Mouse (Mus musculus) v-Abl transformed pro-B cells (cell line): ENCODE measurements around the gene Fam171a2.

Experiments
- in situ Hi-C, 2 experiments: fragments of 400-800 bp; cut with MboI; formaldehyde crosslinking; loops; one replicate each; pipeline ENCODE4 v1.15.1; 2025; ENCODE audit not compliant: unreplicated experiment in 2 of 2

Fam171a2 gene

DNA sequence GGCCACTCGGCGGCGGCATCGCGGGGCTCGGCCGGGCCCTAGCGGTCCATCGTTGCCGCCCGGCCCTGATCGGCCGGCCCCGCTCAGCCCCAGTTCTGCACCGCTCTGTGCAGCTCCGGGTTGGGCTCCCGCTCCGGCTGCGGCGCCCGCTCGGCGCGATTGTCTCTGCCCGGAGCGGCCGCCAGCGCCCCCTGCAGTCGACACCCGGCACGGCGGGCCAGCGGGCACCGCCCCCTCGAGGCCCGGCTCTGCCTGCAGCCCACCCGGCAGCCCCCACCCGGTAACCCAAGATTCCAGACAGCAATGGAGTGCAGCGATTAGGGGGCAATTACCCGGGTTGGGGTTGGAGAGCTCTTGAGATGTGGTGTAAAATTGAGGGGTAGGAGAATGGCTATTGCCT is at the start of gene Fam171a2:
Gene Fam171a2 (minus strand): TSS at position 186 of the 400 bp plus-strand sequence.
- in situ Hi-C loops = no loop called here

DNA sequence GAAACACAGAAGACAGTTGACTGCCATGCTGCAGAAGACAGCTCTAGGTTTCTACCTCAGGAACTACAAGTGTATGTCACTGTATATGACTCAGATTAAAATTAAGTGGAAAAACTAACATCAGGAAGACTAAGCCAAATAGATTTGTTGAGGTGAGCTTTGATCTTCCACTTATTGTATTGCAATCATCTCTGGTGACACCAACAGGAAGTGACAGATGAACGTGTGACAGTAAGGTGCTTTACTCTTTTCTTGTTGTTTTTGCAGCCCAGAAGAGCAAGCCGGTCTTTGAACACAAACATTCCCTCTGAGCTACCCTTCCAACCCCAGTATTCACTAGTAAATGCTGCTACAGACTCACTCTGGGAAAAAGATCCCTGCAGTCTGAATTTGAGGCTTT is 49.2 kb upstream of the Fam171a2 start:
- in situ Hi-C loops = no loop called here

DNA sequence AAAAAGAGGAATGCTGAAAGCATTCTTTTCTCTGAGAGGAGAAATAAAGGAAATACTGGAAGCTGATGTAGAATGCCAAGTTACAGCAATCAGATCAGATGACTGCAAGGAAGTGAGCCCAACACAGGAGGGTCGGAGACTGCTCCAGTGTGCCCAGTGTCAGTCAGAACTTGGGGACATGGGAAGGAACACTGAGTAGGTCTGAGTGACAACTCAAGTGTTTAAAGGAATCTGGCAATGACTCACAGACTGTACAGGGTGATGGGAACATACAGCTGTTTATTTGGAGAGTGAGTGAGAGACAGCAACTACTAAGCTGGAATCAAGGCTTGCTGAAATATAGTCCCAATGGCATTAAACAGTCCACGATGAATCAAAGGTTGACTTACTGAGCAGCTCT is 48.7 kb upstream of the Fam171a2 start:
- in situ Hi-C loops = no loop called here

DNA sequence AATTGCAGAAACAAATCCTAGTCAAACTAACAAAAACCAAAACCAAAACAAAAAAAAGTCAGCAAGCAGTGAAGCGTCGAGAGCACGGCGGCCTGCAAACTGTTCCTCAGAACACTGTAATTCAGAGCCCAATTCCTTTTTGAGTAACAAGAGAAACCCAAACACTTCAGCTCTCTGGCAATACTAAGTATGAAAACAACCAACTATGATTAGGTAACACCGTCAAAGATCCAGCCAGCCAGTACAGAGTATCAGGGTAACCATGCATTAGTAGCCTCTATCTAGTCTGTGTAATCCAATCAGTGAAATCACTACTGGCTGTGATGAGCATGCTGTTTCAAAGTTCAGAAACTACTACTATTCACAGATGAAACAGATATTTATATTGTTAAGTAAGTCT is 48.3 kb upstream of the Fam171a2 start:
- in situ Hi-C loops = no loop called here

DNA sequence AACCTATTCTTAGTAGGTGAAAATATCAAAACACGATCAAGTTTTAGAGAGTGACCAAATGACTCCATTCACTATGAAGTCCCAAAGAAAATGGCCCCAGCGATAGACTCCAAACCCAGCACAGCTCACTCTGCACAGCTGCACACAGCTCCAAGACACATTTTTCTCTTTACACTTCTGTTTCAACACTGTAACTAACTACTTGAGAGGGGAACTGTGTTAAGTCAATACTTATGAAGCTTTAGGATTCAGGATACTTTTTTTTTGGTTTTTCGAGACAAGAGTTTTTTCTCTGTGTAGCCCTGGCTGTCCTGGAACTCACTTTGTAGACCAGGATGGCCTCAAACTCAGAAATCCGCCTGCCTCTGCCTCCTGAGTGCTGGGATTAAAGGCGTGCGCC is 47.6 kb upstream of the Fam171a2 start:
- in situ Hi-C loops = no loop called here

DNA sequence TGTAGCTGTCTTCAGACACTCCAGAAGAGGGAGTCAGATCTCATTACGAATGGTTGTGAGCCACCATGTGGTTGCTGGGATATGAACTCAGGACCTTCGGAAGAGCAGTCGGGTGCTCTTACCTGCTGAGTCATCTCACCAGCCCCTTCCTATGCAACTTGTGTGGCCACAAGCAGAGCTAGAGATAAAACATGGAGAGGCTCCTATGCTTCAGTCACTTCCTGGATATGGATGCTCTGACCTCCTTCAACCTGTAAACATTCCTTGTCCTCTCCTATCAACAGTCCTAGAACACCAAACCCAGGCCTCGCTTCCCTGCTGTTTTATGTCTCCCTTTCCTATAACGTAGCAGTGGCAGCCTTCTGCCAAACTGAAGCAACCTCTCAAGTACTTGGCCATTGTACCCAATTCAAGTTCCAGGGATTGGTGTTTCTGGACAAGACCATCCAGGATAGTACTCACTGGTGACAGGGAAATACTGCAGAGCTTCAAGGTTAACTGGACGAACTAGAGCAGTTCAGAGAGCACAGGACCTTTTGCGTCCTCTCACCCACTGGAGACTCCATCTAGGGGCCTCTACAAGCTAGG is 46.7 kb upstream of the Fam171a2 start:
- in situ Hi-C loops = no loop called here

DNA sequence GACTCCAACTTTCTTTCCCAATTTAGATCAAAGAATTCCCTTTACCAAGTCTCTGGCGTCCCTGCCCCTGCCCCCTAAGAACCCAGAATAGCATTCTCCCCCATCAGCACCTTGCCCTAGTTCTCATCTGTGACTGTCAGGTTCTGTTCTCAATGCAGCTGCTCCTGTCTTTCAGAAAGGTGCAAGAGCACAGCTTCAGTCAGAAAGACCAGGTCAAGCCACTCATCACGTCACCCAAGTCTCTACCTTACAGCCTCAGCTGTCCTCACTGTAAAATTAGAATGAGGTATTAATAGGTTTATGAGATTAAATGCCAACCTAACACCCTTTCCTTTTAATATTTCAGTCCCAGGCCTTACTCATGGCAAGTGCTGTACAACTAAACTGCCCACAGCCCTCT is 45.8 kb upstream of the Fam171a2 start:
- in situ Hi-C loops = no loop called here

DNA sequence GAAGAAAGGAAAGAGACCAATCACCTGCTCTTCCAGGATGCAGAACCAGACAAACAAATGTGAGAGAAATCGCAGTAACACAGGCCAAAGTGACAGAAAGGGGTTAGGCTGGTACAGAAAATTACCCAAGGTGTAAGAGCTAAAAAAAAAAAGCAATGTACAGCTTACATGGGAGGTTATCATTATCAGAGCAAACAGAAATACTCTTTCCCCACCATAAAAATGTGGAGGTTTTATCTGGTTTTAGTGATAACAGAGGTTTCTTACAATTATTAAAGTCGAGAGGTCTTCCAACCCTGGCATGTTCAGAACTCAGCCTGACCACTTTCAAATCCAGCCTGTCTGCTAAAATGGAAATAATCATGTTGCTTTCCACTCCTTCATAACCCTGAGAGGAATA is 40.4 kb upstream of the Fam171a2 start:
- in situ Hi-C loops = loop anchor here in 1 of 2 experiments (5.0 kb wide), 1 partner anchor 89 kb away; the partner anchor contains the start of gene Gm11627

DNA sequence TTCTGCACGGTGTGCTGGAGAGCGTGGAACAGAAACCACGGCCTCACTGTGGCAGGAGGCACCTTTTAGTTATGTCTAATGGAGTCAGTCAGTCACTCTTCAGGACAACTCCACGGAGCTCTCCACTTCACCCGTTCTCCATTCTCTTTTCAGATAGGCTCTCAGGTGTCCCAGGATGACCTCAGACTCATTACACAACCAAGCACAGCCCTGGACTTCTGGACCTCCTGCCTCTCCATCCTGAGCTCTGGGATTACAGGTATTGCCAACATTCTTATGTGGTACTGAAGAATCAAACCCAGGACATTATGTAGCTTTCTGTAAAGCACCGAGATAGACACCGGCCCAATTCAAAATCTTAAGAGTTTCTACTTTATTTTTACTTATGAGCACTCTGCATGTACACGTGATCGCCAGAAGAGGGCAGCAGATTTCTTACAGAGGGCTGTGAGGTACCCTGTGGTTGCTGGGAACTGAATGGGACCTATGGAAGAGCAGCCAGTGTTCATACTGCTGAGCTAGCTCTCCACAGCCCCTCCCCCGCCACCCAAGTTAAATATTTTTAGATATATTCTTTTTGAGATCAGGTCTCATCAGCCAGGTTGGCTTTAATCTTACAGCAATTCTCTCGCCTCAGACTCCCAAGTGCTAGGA is 39.4 kb upstream of the Fam171a2 start:
- in situ Hi-C loops = loop anchor here in 1 of 2 experiments (5.0 kb wide), 1 partner anchor 90 kb away; the partner anchor contains the start of gene Gm11627

DNA sequence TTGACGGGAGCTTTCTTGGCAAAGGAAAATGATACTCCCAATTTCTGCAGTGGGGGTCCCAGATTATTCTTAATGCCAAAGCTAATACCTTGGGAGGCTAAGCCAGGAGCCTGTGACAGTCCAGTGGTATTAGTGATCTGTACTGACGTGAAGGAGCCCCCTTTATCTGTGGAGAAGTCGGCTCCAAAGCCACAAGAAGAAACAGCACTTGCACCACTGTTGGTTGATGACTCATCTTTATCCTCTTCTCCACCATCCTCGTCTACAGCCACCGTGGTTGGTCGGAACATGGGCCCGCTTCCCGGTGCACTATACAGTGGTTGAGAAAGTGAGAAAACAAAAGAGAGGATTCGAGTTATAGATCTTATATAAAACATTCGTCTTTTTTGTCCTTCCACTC is 34.3 kb upstream of the Fam171a2 start:
- in situ Hi-C loops = no loop called here

DNA sequence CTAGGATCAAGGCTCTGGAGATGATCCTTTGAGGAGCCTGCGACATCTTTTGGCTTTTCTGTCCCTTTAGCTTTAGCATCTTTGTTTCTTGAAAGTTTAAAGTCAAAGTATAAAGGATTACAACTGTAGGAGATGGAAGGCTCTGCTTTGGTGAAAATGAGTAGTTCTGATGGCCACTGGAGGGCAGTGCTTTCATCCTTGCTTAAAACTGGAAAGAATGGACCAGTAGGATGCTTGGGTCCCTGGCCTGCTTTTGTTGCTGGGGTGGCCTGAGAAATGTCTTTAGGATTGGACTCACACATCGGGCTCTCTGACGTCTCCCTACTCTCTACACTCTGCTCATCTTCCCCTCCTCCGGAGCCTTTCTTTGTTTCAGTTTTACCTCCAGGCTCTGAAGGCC is 33.4 kb upstream of the Fam171a2 start:
- in situ Hi-C loops = no loop called here

DNA sequence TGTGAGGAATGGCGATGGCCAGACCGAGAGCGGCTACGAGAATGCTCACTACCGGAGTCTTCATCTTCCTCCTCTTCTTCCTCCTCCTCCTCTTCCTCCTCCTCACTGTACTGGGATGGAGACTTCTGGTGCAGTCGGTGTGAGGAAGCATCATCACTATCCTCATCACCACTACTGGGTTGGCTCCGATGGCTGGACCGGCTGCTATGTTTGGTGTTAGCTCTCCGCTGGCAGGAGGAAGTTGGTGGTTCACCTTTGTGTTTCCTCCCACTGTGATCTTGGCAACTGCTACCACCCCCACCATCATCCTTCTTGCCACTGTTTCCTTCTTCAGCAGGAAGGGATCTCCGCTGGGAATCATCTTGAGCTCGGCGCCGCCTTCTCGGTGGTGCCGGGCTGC is 32.6 kb upstream of the Fam171a2 start:
- in situ Hi-C loops = no loop called here

DNA sequence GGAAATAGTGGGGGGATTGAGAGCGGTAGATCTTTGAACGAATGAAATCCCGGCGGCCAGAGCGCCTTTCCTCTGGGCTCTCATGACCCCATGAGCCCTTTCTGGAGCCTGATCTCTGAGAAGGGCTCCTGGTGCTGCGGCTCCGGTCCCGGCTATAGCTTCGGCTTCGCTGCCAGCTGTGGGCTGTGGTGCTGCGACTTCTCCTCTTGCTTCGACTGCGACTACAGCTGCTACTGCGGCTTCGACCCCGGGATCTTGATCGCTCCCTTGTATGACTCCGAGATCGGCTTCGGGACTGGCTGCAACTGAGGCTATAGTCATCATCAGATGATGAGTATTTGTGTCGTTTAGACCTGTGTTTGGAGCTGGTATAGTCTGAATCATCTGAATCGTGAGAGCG is 32.1 kb upstream of the Fam171a2 start:
- in situ Hi-C loops = no loop called here

DNA sequence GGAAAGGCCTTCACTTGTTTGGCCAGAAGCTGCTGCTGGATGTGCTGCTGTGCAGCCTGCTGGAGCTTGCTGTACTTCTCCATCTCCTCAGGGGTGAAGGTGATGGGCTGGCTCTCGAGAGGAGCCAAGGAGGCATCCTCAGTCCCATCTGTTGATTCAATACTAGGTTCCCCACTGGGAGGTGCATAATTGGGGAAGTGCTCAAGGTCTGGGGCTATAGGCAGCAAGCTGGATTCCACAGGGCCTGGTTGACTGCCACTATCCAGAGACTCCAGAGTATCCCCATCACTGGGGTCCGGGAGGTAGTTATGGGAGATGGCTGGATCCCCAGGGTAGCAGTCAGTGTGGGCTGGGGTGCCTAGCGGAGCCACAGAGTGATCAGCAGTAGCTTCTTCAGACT is 31.2 kb upstream of the Fam171a2 start:
- in situ Hi-C loops = no loop called here

DNA sequence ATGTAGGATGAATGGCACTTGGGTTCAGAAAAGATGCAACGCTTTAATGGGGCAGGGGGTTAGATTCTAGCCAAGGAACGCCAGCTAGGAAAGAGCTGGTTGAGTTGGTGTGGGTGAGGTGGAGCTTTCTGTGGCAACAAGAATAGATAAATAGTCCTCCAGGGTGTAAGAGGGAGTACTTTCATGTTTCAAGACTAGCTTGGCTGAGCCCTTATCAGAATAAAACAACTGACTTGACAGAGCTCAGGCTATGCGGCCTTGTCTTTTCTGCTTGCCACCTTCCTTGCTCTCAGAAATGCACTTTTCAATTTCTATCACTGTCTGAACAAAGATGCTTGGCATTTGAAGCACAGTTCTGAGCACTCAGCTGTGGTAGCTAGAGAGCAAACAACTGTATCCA is 27.5 kb upstream of the Fam171a2 start:
- in situ Hi-C loops = no loop called here

DNA sequence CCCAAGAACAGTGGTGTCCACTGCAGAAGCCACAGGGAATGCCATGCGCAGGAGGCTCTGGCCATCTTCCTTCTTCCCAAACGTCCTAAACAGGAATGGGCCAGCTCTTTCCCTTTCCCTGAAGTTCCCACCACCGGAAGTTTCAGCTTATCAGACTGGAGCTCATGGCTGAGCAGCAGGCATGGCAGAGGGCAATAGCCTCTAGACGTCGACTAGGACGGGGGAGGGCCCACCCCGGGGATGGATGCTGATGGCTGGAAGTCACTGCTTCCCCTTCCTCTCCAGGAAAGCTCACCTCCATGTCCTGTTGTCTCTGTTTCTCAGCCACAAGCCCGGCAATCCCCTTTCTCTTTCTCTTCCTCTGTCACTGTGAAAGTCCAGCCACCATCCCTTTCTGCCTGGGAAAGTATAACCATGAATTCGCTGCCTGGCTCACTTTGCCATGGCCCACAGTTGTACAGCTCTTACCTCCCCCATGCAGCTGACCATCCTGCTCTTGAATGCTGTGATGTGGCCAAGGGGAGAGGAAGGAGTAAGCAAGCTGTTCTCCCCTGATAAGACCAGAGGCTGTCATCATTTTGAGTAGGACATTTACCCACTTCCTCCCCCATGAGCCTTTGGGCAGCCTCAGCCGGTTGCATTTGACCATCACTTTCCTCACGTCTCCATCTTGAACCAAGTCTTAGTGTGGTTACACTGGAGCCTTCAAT is 22.3 kb upstream of the Fam171a2 start, which contains the start of gene Itga2b:
Gene Itga2b (minus strand): TSS at position 475 of the 710 bp plus-strand sequence.
- in situ Hi-C loops = no loop called here

DNA sequence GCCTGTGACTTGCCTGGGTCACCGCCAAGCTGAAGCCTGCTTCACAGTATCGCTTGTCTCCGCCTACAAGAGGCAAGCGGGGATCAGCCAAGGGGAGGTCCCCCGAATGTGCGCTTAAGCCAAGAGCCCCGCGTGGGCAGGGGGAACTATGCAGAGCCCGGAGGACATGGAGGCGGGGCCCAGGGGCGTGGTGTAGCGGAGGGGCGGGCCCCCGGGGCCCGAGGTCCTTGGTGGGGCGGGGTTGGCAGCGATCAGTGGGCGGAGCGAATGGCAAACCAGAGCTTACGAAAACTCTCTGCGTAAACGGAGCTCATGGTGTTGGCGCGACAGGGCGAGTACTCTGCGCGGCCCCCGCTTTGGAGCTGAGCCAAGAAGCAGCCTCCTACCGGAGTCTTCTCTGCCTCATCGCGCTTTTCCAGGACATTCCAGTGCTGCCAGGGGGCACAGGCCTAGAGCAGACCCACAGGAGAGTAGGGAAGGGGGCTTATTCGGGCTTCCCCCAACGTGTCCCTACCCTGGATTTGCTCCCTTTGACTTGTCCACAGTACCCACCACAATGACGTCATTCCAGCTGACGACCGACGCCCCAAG is 19.7 kb upstream of the Fam171a2 start:
- in situ Hi-C loops = no loop called here

DNA sequence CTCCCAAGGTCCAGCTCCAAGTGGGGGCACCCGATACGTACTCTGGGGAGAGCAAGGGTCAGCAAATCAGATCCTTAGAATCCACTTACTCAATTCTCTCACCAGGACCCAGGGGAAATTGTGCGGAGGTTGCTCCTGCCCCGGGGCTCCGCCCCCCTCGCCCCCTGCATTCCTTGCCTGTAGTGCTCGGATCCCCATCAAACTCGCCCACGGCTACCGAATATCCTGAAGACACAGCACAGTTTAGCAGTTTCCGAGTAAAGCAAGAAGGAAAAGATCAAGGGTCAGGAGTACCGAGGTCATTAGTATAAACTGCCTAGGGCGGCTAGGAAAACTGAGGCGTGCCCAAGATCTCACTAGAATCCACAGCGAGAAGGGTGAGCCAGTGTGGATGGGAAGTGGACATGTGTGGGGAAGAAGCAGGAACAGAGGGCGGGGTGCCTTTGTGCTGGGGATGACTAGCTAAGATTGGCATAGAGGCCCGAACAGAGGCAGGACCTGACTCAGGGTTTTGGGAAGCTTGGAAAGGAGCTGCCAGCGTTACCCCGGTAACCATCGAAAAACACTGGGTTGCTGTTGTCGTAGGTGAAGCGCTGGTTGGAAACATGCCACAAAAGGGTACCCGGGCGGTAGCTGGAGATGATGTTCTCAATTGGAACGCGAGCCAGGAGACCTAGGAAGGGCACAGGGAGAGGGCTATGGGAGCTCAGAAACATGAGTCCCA is 18.4 kb upstream of the Fam171a2 start:
- in situ Hi-C loops = no loop called here

DNA sequence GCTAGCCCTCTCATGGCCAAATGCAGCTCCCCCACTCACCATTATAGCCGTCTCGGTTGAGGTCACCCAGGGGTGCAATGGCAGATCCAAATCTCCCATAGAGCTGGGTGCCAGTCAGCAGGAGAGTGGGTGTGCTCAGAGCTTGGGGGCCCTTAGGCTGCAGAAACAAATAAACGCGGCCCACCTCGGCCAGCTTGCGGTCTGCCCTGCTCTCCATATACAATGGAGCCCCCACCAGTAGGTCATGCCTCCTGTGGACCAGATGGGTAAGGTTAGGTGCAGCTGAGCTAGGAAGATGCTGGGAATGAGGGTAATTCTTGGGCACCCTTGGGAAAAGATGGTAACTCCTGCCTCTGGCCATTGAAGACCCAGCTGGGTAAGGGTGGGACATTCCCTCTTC is 17.4 kb upstream of the Fam171a2 start:
- in situ Hi-C loops = no loop called here

DNA sequence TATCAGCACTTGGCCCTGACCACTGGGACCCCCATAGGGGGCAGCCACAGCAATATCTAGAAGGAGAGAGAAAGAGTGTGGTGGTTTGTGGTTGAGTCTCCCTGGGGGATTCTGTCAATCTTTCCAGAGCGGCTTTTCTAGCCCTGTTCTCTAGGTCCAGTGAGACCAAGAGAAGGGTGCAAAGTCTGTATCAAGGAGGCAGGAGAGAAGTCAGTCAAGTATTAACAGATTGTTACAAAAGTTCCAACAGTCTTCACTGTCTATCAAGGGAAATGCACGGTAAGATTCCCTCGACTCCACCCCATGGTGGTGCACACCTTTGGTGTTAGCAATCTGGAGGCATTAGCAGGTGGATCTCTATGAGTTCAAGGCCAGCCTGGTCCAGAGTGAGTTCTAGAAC is 14.3 kb upstream of the Fam171a2 start:
- in situ Hi-C loops = no loop called here

DNA sequence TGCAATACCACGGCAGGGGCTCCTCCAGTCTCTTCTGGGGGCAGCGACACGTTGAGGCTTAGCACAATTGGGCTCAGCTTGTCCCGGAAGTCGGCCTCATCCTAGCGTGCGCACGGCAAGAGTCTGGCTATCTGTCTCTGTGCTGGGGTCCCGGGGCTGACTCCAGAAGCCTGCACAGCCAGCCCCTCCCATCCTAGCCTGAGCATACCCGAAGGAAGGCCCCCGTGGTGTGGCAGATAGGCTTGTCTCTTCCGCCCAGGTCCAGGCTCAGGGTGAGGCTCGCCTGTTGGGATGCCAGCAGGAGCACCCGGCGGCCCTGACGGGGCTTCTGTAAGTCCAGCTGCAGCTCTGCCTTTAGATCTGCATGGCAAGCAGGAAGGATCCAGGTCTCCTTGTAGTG is 13.1 kb upstream of the Fam171a2 start:
- in situ Hi-C loops = no loop called here
